Mouse (Mus musculus): Measurements from ENCODE around the gene Mcfd2.

The Mcfd2 gene

GRCm38 (mm10) chr17:87236725-87237650 is 28.7 kb downstream of the Mcfd2 start:
- peak; percentile 46 for DNase-seq (ENCODE audit: low spot score)

GRCm38 (mm10) chr17:87235019-87235418 is 30.7 kb downstream of the Mcfd2 start:
- no peak for DNase-seq (ENCODE audit: low spot score)

- DNase-seq (ENCODE audit: low spot score): no peak
Measured at GRCm38 (mm10) chr17:87227878-87228277, 37.9 kb downstream of the Mcfd2 start.

GRCm38 (mm10) chr17:87226079-87226640 is 39.6 kb downstream of the Mcfd2 start:
- DNase-seq (ENCODE audit: low spot score): no peak

- DNase-seq (ENCODE audit: low spot score): no peak
Measured at GRCm38 (mm10) chr17:87225384-87225783, 40.4 kb downstream of the Mcfd2 start.

- no peak for DNase-seq (ENCODE audit: low spot score)
Measured at GRCm38 (mm10) chr17:87224461-87224860, 41.3 kb downstream of the Mcfd2 start.

- DNase-seq (ENCODE audit: low spot score): no peak
Measured at GRCm38 (mm10) chr17:87219456-87219855, 46.3 kb downstream of the Mcfd2 start.

GRCm38 (mm10) chr17:87214523-87214922 is 51.2 kb downstream of the Mcfd2 start:
- DNase-seq (ENCODE audit: low spot score): no peak

GRCm38 (mm10) chr17:87210525-87210924 is 55.2 kb downstream of the Mcfd2 start:
- DNase-seq (ENCODE audit: low spot score): no peak

GRCm38 (mm10) chr17:87206885-87207284 is 58.9 kb downstream of the Mcfd2 start:
- DNase-seq (ENCODE audit: low spot score): no peak

All from embryo, embryonic 10 days (tissue).